Mouse (Mus musculus): ENCODE results near the gene Faap20.

- TF ChIP-seq CTCF (IDR thresholded peaks at IDR 0.05; ENCODE audit: low read depth) (no peak), EP300 (optimal IDR thresholded peaks at IDR 0.05) (no peak)
Measured at GRCm38 (mm10) chr4:155223594-155224528, 25.7 kb upstream of the Faap20 start.

Data from stomach, postnatal 0 days (tissue).